Mouse (Mus musculus) 416B (cell line): ENCODE data around the gene Pcolce2.

Source experiments
- DNase-seq: peaks from one replicate; pipeline ENCODE4 v3.0.0; 2011; ENCODE audit warnings: low read depth

The Pcolce2 gene

DNA sequence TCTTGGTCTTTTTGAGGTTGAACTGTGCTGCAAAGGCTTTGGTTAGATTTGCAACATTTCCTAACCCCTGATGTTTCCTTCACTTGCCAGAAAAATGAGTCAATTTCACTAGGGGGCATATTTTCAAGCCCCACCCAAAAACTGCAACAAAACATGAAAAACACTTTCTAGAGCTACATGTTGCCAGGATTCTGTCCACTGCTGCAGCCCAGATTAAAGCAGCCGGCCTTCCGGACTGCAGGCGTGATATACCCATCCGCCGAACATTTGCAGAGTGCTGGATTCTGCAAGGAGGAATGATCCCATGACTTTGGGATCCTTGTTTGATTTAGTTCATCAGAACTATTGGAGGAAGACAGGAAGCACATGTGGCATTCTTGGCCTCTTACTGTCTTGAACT lies 17.0 kb downstream of the Pcolce2 start:
- DNase-seq = no peak

- no peak for DNase-seq
Observed at GRCm38 (mm10) chr9:95657941-95658340, 20.5 kb downstream of the Pcolce2 start.

DNA sequence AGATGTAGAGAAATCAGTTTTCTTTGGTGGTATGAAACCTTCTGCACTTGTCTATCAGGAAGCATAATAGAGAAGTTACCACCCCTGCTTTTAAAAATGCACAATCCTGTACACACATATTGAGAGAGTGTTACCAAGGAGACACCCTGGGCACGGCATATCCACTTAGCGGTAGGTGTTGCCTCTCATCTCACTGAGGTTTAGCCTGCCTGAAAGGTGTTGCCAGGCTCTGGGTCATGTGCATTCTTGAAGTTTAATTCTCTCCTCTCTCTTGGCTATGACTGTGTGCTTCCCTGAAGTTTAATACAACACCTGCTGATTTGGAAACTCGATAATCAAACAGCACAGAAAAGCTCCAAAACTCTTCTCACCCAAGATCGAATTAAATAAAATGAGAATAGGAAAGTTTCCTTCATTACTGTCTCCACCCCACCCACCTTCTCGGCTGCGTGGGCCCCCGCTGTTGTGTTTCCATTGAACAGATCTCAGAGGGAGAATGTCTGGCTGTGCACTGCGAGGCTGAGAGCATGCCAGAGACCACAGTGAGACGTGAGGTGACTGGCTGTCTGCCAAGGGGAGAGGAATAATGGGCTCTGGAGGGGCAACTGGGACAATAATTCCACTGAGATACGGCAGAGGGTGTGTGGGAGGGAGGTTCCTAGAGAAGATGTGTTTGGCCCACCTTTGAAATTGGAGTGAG lies 27.0 kb downstream of the Pcolce2 start:
- no peak for DNase-seq

GRCm38 (mm10) chr9:95665835-95666234 lies 28.4 kb downstream of the Pcolce2 start:
- no peak for DNase-seq

DNA sequence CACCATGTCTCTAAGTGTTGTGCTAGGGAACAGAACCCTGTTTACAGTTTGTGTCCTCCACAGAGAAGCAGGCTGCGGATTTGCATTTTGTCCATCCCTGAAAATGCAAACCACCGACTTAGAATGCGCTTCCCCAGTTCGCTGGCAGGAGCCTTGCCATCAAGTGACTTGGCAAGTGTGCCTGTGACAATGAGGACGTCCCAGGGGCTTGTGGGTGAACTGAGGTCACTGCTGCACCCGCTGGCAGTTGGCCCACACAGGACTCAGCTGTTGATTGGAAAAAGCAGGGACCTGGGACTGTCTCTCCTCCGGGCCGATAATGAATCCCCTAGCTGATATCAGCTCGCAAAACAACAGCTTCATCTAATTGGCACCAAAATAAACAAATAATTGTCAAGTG lies 30.4 kb downstream of the Pcolce2 start:
- DNase-seq = no peak

DNA sequence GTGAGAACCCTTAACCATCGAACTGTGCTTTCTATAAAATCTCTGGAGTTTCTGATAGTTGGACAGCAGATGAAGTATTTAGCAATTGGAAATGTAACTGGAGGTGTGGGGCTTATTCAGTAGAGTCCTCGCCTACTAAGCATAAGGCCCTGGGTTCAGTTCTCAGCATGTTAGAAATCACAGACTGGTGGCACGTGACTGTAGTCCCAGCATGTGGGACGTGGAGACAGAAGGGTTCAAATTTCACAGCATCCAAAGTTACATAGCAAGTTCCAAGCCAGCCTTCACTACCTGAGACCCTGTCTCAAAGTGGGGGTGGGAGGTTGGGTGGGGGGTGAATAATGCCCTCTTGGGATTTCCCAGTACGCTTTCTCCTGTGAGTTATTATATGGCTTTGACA lies 30.9 kb downstream of the Pcolce2 start:
- DNase-seq = no peak

- no peak for DNase-seq
Observed at GRCm38 (mm10) chr9:95672331-95672730, 34.9 kb downstream of the Pcolce2 start.

- peak; percentile 19 for DNase-seq
Observed at GRCm38 (mm10) chr9:95672760-95673159, 35.4 kb downstream of the Pcolce2 start.

DNA sequence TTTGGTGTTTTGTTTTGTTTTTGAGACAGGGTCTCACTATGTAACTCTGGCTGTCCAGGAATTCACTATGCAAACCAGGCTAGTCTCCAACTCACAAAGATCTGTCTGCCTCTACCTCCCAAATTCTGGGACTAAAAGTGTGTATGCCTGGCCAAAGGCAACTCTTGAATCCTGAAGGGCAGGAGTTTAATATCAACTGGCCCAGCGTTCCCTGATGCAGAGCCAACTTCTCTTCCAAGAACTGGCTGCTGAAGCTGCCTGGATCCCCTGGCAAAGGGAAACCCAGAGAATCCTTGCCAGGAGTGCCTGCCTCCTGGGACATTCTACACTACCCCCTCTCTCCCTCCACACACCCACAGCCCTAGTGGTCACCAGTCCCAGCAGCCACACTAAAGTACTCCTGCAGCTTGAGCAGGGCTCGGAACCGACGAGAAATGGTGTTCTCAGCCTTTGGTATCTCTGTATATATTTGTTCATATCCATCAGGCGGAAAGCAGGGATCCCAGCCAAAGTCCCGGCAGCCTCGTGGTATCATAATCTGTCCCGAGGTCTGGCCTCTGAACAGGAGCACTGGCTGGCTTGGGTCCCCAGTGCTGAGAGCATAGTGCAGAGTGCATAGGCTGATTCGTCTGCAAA lies 37.8 kb downstream of the Pcolce2 start:
- DNase-seq = no peak

DNA sequence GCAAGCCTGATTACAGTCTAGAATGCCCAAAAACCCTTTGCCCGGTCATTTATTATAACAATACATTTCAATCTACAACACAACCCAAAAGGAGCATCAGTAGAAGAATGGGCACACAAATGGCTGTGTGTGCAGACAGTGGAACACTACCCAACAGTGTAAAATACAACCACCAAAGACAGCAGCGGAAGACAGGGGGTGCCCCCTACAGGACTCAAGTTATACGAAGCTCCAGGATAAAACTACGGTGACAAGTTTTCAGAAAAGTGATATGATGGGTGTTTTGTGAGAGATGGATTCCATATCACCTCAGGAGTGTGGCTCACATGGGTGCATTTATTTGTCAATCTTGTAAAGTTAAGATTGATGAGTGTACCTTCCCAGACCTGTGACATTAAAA lies 38.6 kb downstream of the Pcolce2 start:
- no peak for DNase-seq

- DNase-seq = no peak
Observed at GRCm38 (mm10) chr9:95679966-95680365, 42.6 kb downstream of the Pcolce2 start.

- DNase-seq = no peak
Observed at GRCm38 (mm10) chr9:95680691-95681090, 43.3 kb downstream of the Pcolce2 start.

DNA sequence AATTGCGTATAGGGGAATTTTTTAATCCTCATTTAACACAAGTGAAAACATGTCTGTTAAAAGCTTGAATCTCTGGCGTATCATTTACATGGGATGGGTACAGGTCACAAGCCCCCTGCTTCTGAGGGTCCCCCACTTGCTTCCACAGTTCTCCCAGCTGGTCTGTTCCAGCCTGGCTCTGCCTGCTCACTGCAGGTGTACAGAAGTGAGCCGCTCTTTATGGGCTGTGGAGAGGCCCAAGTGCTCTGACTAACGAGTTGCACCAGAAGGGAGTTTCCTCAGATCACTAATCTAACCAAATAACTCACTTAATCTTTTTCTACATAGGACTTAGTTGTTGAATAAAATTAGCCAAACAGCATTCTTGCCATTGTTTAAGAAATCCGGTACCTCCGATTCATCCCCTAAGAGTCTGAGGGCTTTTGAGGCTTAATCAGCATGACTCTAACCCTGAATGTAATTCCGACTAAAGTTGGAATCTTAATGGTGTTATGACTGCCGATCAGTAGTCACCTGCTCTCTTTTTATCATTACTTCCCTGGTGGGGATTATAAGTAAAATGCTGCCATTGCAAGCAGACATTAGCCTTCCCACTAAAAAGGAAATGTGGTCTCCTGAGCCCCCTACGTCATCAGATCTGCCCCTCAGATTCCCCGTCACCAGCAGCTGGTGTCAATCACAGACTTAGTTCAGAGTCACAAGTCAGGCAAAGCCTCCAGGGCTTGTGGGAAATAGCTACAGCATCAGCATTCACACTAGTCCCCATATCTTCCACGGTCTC lies 48.4 kb downstream of the Pcolce2 start:
- DNase-seq = no peak

DNA sequence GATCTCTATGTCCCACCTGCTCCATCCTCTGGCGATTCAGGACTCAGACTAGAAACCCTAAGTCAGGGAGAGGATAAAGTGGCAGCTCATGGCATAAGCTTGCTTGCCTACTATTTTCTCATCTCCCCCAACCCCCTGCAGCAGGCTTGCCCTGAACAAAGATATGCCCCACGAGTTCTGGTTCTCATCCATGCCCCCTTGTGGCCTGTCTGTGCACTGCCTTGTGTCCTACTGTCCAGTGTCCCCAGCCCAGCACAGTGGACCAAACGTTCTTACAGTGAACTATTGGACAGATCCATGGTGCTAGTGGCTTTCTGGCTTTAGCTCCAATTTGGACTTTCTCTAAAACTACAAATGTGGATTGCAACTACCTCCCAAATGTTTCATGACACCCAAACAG lies 50.7 kb downstream of the Pcolce2 start:
- DNase-seq = peak; percentile 9

GRCm38 (mm10) chr9:95692823-95693222 lies 55.4 kb downstream of the Pcolce2 start:
- DNase-seq = no peak

GRCm38 (mm10) chr9:95693528-95694100 lies 56.2 kb downstream of the Pcolce2 start:
- DNase-seq = no peak

DNA sequence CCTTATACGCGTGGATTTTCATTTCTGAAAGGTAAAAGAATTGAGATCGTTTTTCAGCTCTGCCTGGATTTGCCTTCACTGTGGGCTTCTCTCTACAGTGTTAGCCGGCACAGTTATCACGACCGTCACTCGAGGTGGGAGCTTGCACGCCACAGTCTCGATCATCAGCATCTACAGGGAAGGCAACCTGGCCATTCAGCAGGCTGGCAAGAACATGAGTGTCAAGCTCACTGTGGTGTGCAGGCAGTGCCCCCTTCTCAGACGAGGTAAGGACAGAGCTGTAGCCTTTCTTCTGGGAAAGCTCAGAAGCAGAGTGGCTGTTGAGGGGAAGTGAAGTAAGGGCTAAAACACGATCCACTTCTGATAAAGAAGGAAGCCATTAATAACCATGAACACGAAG lies 57.1 kb downstream of the Pcolce2 start:
- DNase-seq = no peak

DNA sequence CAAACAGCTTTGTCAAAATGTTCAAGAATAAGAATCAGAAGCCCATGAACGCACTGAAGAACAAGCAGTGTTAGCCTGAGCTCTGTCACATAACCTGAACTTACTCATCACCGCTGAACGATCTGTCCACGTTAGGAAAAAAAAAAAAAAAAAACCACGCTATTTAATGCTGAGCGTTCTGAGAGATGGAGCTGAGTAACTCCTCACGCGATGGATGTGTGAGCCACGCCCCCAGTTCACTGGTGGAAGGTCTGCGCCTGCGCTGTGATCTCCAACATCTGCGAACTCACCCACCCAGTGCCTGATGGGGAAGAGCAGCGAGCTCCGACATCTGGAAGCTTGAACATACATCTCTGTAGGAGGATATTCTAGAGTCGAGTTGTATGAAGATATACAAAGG lies 57.6 kb downstream of the Pcolce2 start:
- no peak for DNase-seq

DNA sequence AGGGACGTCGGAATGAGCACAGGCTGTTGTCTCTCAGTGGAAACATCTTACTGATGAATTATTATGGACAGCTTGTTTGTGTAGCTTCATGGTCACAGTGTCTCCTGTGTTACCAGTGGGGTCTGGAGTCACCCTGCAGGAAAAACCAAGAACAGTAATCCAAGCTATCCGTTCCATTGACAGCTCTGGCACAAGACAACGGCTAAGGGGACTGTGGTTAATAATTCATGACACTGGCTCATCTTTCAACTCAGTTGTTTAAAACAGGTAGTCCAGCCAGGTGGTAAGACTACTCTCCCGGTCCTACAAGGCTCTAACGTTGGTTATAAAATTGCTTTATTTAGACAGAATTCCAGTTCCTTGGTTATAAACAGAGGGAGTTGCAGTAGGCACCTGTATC lies 59.2 kb downstream of the Pcolce2 start:
- DNase-seq = no peak

DNA sequence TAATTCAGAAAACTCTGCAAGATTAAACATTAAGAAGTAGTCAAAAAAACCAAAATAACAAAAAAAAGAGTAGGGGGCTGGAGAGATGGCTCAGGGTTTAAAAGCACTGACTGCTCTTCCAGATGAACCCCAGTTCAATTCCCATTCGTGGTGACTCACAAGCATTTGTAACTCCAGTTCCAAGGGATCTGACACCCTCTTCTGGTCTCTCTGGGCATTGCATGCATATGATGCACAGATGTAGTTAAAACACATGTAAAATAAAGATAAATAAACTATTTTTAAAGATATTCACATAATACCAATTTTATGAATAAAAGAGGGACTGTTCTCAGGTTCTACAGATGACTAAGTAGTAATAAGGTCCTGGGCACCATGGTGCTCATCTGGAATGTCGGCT lies 60.4 kb downstream of the Pcolce2 start:
- peak; percentile 63 for DNase-seq

DNA sequence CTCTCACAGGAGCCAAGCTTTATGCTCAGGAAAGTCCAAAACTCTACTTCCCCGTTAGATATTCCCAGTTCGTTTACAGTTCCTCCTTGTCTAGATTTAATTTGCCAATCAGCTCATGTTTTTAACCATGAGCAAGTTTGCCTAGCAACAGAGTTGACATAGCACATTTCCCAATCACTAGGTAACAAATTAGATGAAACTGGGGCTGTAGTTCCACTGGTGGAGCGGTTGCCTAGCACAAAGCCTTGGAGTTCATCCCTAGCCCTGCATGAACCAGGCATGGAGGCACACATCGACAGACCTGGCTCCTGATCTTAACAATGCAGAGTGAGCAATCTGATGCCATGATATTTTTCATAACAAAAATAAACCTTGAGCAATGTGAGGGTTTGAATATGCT lies 61.9 kb downstream of the Pcolce2 start:
- no peak for DNase-seq

DNA sequence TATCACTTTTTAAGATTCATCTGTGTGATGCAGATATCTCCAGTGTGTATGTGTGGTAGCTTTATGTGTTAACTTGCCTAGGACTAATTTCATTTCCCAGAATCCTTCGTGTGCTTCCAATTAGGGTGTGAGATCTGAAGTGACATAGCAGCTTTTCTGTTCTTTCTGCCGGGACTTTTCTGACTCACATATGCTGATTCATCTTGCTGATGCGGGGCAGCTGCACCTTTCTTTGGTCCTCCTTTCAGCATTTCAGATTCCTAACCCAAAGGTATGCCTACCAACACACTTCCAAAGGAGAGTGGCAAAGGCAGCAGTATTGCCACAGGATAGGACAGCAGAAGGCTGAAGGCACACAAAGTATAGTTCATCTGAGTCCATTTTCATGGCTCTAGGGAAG lies 66.7 kb downstream of the Pcolce2 start:
- no peak for DNase-seq

- no peak for DNase-seq
Observed at GRCm38 (mm10) chr9:95705371-95705770, 68.0 kb downstream of the Pcolce2 start.
